Mouse (Mus musculus) naive thymus-derived CD4-positive, alpha-beta T cell, adult 2 months (primary cell): ENCODE data around the gene Dip2c.

Experiments
- DNase-seq: peaks from one replicate; pipeline ENCODE4 v3.0.0-alpha.2; 2011; ENCODE audit warnings: low read depth

Gene Dip2c

GRCm38 (mm10) chr13:9538556-9538955 lies 262.2 kb downstream of the Dip2c start:
- DNase-seq: no peak

GRCm38 (mm10) chr13:9547698-9548344 lies 271.5 kb downstream of the Dip2c start:
- peak; percentile 4 for DNase-seq

- DNase-seq: no peak
These were observed 285.8 kb downstream of the Dip2c start for GRCm38 (mm10) chr13:9562099-9562498.

- peak; percentile 55 for DNase-seq
These were observed 286.6 kb downstream of the Dip2c start for GRCm38 (mm10) chr13:9562921-9563320.

- no peak for DNase-seq
These were observed 292.5 kb downstream of the Dip2c start for GRCm38 (mm10) chr13:9568852-9569251.

GRCm38 (mm10) chr13:9576686-9577085 lies 300.4 kb downstream of the Dip2c start:
- no peak for DNase-seq

- DNase-seq: no peak
These were observed 302.1 kb downstream of the Dip2c start for GRCm38 (mm10) chr13:9578456-9578855.

GRCm38 (mm10) chr13:9581821-9582220 lies 305.5 kb downstream of the Dip2c start:
- DNase-seq: no peak

GRCm38 (mm10) chr13:9583579-9583978 lies 307.3 kb downstream of the Dip2c start:
- DNase-seq: no peak

- DNase-seq: no peak
These were observed 323.2 kb downstream of the Dip2c start for GRCm38 (mm10) chr13:9599334-9600096.

- DNase-seq: no peak
These were observed 325.0 kb downstream of the Dip2c start for GRCm38 (mm10) chr13:9601350-9601749.

GRCm38 (mm10) chr13:9611229-9611628 lies 334.9 kb downstream of the Dip2c start:
- DNase-seq: no peak

- DNase-seq: no peak
These were observed 356.4 kb downstream of the Dip2c start for GRCm38 (mm10) chr13:9632684-9633083.

- no peak for DNase-seq
These were observed 359.6 kb downstream of the Dip2c start for GRCm38 (mm10) chr13:9635951-9636350.

GRCm38 (mm10) chr13:9636505-9636904 lies 360.2 kb downstream of the Dip2c start:
- DNase-seq: peak; percentile 12

GRCm38 (mm10) chr13:9637949-9638348 lies 361.6 kb downstream of the Dip2c start:
- DNase-seq: peak; percentile 33

GRCm38 (mm10) chr13:9648716-9649115 lies 372.4 kb downstream of the Dip2c start:
- no peak for DNase-seq

GRCm38 (mm10) chr13:9649894-9650293 lies 373.6 kb downstream of the Dip2c start:
- no peak for DNase-seq

GRCm38 (mm10) chr13:9650580-9650979 lies 374.3 kb downstream of the Dip2c start:
- DNase-seq: no peak

- no peak for DNase-seq
These were observed 376.7 kb downstream of the Dip2c start for GRCm38 (mm10) chr13:9653018-9653417.

- DNase-seq: no peak
These were observed 380.3 kb downstream of the Dip2c start for GRCm38 (mm10) chr13:9656613-9657012.

GRCm38 (mm10) chr13:9660711-9661110 lies 384.4 kb downstream of the Dip2c start:
- no peak for DNase-seq

- no peak for DNase-seq
These were observed 387.3 kb downstream of the Dip2c start for GRCm38 (mm10) chr13:9663593-9663992.
